Mouse (Mus musculus) C2C12 (cell line): ENCODE data around the gene Gal3st1.

Source experiments
- CTCF ChIP-seq: IDR thresholded peaks from one replicate; pipeline ENCODE4 v1.5.1; 2011; ENCODE audit not compliant: control insufficient read depth, insufficient read depth, insufficient read length
- MYOG ChIP-seq: IDR thresholded peaks from one replicate; pipeline ENCODE4 v1.6.1; 2011; ENCODE audit not compliant: control insufficient read depth, insufficient read length; ENCODE audit errors: extremely low read depth
- USF1 ChIP-seq: IDR thresholded peaks from one replicate; pipeline ENCODE4 v1.6.1; 2011; ENCODE audit warnings: low read depth, mild to moderate bottlenecking, control low read depth, moderate library complexity

DNA sequence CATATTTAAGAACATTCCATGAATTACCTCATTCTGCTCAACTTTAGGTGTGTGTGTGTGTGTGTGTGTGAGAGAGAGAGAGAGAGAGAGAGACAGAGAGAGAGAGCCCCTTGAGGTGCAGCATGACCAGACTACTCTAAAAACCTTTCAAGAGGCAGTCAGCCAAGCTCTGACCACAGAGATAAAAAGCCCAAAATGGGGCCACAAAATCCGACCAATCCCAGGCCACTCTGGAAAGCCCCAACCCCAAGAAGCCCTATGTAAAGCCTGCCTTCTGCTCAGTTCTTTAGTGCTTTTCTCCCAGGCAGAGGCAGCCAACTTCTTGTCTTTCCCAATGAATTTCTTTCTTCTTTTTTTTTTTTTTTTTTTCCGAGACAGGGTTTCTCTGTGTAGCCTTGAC, 22.5 kb upstream of the Gal3st1 start:
- TF ChIP-seq CTCF, result no peak
- no peak for TF ChIP-seq USF1
- no peak for TF ChIP-seq MYOG
